Mouse (Mus musculus): Measurements from ENCODE around the gene Foxn3.

Foxn3 gene

GRCm38 (mm10) chr12:99563219-99564059 is at the start of gene Foxn3:
Gene Foxn3, minus strand, starts transcription at chr12:99563582.
- DNase-seq = peak; percentile 85

DNA sequence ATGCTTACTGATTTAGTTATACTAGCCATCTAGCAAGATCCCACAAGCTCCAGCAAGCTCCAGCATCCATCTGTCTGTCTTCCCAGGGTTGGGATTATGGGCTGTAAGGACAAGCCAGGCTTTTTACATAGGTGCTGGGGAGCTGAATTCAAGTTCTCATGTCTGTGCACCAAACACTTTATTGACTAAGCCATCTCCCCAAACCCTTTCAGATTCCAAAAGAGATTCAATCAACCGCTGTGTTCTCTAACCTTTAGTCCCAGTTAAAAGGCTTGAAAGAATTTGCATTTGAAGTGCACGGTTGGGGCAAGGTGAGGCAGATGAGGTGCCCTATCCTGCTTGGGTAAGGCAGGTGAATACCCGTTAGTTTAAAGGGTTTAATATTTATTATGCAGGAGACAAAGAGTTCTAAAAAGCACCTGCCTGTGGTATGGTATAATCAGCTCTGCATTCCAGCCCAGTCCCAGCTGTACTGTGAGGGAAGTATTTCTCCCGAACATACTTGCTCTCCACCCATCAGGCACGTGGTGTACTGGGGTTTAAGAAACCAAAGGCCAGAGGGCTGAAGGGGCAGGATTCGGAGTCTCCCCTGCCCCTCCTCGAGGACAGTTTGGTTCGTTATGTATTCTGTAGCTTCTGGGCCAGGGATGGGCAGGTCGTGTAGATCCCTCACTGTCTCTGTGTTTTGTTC is 48.9 kb upstream of the Foxn3 start:
- no peak for DNase-seq

DNA sequence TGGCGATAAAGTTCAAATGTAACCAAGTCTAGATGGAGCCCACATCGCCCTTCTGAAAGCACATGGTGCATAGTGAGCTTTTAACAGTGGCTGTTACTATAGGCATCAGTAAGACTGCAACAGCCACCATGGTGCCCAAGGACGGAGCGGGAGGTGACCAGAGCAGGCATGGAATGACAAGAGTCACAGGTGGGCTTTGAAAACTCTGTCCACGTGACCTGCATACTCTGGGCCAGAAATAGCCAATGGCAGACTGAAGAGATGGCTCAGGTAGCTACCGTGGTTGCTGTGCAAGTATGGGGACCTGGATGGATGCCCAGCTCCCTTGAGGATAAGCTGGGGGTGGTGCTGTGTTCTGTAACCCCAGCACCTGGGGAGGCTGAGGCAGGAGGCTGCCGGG is 47.5 kb upstream of the Foxn3 start:
- no peak for DNase-seq

DNA sequence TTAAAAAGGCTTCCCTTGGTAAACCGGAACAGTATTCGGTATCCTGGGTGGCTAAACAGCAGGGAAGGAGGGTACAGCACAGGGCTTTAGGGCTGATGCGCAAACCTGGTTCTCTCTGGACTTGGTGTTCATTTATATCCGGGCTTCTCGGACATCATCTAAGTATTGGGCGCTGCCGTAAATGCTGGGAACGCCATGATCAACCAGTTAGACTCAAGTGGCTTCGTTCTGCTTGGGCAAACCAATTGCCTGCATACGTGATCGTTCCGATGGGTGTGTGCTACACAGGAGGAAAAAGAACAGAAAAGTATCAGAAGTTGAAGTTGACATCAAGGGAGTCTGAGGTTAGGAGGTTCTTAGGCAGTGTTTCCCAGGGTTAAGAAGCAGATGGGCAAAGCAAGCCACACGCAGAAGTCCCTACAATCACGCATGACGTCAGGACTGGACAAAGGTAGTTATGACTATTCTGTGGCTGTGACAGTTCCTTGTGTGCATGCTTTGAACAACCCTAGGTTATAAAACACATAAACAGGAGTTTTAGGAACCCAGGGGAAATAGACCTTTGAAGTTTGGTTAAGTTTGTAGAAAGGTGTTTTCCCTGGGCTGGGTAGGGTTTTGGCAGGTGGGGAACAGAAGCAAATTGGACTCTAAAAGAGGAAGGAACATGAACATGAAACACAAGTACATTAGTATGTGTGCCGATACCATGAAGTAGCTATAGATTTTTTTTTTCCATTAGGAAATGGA is 46.9 kb upstream of the Foxn3 start:
- DNase-seq = no peak

DNA sequence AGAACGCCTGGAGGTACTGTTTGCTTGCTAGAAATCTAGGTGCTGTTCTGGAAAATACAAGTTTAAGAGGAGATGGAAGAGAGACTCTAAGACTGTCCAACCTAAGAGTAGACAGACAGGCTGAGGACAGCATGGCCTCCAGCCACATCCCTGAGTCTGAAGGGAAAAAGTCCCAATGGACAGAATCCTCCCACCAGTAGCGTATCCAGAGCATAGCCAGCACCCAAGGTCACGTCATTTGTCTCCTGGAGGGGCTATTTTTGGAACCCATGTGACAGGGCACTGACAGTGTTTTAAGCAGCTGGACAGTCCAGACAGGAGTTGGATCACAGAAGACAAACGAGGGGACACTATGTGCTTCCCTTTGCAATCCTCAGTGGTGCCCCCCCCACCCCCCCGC is 46.3 kb upstream of the Foxn3 start:
- no peak for DNase-seq

DNA sequence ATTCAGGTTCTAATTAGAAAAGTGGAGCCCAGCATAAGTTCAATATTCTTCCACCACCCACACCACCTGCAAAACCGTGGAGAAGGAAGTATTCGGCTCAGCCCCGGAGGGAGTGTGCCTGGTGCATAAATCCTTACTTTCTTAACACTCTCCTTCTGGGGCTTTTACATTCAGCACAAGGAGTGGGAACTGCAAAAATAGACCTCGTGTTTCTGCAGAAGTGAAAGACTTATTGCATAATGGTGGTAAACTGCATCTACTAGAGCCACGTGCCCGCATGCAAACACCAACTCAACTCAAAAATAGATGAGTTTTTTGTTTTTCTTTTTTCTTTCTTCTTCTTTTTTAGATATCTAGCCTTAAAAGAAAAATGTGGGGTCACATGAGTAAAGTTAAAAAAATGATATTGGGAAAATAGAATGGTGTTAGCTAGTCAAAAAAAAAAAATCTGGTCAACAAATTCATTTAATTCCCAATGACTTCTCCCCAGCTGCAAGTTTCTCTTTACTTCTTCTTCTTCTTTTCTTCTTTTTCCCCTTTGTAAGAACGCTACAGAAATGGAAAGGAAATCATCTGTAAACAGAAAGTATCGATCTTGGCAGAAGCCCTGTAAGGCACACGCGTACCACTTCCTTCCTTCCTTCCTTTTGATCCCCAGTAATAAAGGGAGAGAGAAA is 45.0 kb upstream of the Foxn3 start:
- DNase-seq = peak; percentile 14

DNA sequence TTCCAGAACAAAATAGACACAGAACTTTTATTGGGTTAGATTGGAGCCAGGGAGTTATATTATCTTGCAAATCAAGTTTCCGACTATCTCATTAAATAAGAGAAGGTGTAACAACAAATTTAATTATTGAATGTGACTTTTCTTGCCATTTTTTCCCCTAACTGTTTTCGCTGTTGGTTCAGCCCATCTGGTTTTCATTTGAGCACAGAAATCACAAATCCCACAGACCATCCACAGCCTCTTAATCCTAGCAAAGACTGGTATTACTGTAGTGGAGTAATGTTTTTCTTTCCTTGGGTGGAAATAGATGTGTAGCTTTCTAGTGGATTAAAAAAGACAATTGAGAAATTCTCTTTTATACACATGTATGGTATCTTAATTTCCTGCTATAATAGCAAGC is 40.0 kb upstream of the Foxn3 start:
- DNase-seq = no peak

GRCm38 (mm10) chr12:99601841-99602240 is 38.5 kb upstream of the Foxn3 start:
- DNase-seq = no peak

DNA sequence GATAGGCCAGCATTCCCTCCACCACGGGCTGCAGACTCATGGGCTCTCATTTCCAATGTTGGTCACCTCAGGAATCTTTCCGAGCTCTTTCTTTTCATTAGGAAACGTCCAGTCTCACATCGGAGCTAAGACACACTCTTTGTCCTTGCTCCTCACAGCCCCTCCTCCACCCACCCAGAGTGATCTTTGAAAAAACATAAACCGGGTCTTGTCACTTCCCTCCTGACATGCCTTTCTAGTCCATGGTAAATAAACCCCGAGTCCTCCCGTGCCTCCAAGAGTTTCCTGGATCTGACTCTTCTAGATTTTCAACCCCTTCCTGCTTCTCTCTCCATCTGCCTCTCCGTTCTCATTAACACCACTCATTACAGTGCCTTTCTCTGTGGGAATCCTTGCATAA is 38.0 kb upstream of the Foxn3 start:
- DNase-seq = no peak

DNA sequence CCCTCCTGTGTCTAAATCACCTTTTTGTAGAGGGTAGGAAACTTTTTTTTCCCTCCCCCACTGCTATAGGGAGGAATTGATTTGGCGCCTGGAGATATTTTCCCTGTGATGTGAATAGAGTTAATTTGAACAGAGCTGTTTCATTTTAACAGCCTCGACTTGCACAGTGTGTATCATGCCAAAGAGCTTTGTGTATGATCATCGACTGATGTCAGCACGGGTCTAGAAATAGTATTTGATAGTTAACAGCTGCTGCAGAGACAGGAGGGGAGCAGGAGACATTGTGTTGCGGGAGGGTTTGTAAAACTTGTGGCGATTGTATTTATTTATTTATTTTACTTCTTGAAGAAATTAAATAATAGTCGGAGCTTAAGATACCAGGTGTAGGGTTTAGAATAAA is 36.2 kb upstream of the Foxn3 start:
- no peak for DNase-seq

- no peak for DNase-seq
These were observed 33.0 kb upstream of the Foxn3 start for GRCm38 (mm10) chr12:99596397-99596796.

- no peak for DNase-seq
These were observed 24.0 kb upstream of the Foxn3 start for GRCm38 (mm10) chr12:99587338-99587737.

DNA sequence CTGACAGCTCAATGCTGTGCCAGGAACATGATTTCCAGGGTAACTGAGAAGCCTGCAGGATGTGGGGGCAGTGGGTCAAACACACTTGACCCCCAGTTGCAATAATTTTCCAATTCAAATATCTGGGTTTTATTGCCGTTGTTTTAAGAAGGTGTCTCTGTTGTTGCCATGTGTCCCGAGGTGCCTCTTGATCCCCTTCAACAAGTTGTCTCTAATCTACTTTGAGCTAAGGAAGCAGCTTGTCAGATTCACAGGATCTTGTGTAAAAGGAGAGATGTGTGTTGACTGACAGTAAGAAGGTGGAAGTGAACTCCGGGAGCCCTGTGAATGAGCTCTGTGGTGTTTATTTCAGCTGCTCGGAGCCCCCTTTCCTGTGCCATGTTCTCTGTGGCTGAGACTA is 16.6 kb upstream of the Foxn3 start:
- no peak for DNase-seq

- DNase-seq = no peak
These were observed 13.3 kb upstream of the Foxn3 start for GRCm38 (mm10) chr12:99576682-99577081.

DNA sequence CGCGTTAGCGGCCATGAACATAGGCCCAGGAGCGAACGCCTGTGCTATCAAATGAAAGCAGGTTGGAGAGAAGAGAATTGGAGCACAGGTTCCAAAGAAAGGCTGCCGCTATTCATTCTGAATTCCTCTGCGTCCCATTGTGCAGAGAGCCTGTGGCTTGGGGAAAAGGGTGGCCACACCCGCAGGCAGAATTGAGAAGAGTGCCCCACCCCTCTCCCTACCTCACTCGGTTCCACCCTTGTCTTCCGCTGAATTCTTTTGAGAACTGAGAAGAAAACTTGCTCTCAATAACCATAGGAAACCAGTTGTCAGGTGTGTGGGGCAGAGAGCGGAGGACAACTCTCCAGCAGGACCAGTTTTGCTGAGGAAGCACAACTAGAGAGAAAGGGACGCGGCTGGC is 10.9 kb upstream of the Foxn3 start:
- no peak for DNase-seq

- DNase-seq = no peak
These were observed 9.7 kb upstream of the Foxn3 start for GRCm38 (mm10) chr12:99573036-99573435.

- DNase-seq = no peak
These were observed 8.6 kb upstream of the Foxn3 start for GRCm38 (mm10) chr12:99571999-99572398.

DNA sequence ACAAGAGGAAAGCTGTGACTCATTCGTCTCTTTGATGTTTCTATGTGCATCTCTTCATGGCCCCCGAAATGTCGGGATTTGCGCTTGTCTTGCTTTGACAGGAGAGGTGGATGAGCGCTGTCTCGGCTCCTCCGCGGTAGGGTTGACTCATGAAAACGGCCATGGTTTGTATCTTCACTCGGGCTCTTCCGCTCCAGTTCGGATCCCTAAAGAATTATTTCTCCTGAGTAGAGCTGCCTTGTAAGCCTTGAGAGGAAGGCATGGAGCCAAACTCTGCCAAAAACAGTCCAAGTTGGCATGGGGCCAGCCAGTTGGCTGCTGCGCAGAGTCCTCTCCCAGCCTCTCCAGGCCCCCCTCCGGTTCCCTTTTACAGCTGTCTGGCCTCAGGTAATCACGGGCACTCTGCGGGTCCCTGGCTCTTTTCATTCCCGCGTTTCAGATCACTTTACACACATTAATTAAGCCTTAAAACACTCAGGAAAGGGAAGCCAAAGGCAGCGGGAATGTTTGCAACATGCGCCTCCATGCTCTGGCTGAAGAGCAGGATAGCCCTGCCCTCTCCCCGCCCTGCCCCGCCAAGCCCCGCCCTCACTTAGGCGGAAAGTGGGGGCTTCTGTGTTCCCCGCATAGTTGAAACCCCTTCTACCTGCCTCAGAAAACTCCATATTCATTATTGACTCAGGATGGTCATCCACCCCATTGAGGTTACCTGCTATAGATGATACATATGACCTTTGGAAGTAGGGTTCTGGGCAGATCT is 7.0 kb upstream of the Foxn3 start:
- peak; percentile 62 for DNase-seq

DNA sequence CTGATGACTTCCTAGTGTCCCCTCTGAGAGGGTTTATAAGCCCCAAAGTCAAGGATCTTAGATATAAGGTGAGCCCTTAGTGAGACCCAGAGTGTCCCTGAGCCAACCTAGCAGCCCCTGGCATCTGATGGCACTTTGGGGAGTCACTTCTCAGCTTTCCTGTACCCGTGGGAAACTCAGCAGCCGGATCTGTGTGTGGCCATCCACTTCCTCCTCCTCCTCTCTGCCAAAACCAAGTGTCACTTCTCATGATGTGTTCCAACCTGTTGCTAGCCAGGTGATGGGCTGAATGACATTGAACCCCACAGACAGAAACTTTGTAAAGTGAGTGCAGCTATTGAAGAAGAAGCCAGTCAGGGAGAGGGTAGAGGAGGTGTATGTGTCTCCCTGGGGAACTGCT is 2.2 kb upstream of the Foxn3 start:
- DNase-seq = no peak

DNA sequence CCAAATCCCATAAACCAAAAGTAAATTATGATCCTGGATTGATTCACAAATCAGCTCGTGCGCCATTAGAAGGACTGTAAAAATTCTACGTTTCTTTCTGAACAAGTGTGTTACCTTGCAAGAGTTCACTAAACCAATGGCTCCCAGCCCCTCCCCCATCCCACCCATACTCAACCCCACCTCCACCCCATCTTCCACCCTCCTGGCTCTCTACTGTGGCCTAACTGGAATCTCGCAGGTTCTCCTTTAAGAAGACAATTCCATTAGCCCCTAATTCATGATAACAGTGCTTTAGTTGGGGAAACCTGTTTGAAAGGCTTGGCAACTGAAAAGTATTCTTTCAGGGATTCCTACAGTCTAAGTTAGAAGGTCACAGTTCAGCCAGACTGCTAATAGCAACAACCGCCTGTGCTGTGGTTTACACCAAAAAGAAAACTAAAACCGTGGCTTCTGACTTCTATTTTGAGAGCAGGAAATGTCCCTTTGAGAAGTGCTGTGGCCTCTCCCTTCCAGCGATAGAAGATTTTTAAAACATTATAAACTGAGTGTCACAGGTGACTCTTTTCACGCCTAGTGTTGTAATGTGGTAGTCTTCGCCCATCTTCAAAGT is 1.0 kb upstream of the Foxn3 start:
- DNase-seq = no peak

DNA sequence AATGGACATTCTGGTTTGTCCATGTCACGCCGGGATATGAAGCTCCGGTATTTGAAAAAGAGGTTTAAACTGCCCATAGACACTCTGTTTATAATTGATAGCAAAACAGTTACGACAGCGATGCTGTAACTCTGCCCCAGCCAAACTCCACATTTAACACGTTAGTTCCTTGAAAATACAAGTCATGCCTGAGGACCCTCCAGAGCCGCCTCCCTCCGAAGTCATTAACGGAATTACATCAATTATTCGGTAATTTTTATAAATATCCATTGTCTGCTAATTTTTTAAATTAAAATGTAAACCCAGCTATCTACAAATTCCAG is 554 bp downstream of the Foxn3 start:
- no peak for DNase-seq

All from right cerebral cortex, postnatal 25 days (tissue).